Mouse (Mus musculus) heart, adult 2 months (tissue): ENCODE data around the gene Fancg. TPM values are rescaled to one million over a fixed set of nuclear protein-coding genes. Genes with fewer than 3 reads are reported as not detected.
A peak's percentile ranks its signal among the peaks of the same experiment; 100 is the strongest.

Experiments
- DNase-seq, 2 experiments: peaks; one replicate each; pipeline ENCODE4 v3.0.0; 2021
- H3K27ac ChIP-seq: fragments of 200-600 bp; 2 replicates; pipeline ENCODE4 v1.8.1; 2022
- H3K27me3 ChIP-seq: fragments of 200-500 bp; 2 replicates; pipeline ENCODE4 v1.6.1; 2012; ENCODE audit warnings: mild to moderate bottlenecking, low read length, inconsistent platforms, mixed read lengths; ENCODE audit not compliant: control insufficient read depth, insufficient read depth
- H3K36me3 ChIP-seq: fragments of 200-500 bp; 2 replicates; pipeline ENCODE4 v1.6.1; 2012; ENCODE audit warnings: low read length, inconsistent platforms; ENCODE audit not compliant: control insufficient read depth, insufficient read depth
- H3K4me1 ChIP-seq: fragments of 200-500 bp; 2 replicates; pipeline ENCODE4 v1.6.1; 2011; ENCODE audit warnings: low read length; ENCODE audit not compliant: control insufficient read depth, insufficient read depth
- H3K4me3 ChIP-seq: fragments of 200-600 bp; 2 replicates; pipeline ENCODE4 v1.8.1; 2022
- H3K79me2 ChIP-seq: fragments of 200-500 bp; replicated peaks from 2 replicates; pipeline ENCODE4 v1.6.1; 2012; ENCODE audit warnings: mild to moderate bottlenecking, inconsistent platforms, low read length, moderate library complexity, mixed read lengths; ENCODE audit not compliant: control insufficient read depth, insufficient read depth
- H3K9ac ChIP-seq: fragments of 200-500 bp; 2 replicates; pipeline ENCODE4 v1.6.1; 2012; ENCODE audit warnings: low read depth, mild to moderate bottlenecking, control low read depth, inconsistent platforms, low read length, mixed read lengths
- CTCF ChIP-seq: fragments of 200-600 bp; IDR thresholded peaks from 2 replicates; pipeline ENCODE4 v1.8.1; 2022; ENCODE audit warnings: antibody characterized with exemption, mild to moderate bottlenecking, moderate library complexity
- EP300 ChIP-seq: fragments of 200-500 bp; IDR thresholded peaks from 2 replicates; pipeline ENCODE4 v1.6.1; 2011; ENCODE audit warnings: low read depth, low read length, control low read depth; ENCODE audit not compliant: insufficient read depth
- POLR2A ChIP-seq: fragments of 200-500 bp; IDR thresholded peaks from 2 replicates; pipeline ENCODE4 v1.6.1; 2011; ENCODE audit warnings: mild to moderate bottlenecking, low read depth, low read length, control low read depth; ENCODE audit not compliant: insufficient read depth
- WGBS: fragments of 180-500 bp; shearing (Covaris S2); methylation state at CpG from one replicate; pipeline ENCODE4 v1.1.7; 2018; 5-methylcytosine and 5-hydroxymethylcytosine counted together
- intact Hi-C: fragments of 180-260 bp; cut with DNase I; formaldehyde crosslinking; loops from one replicate; pipeline ENCODE4 v1.15.1; 2025
- polyA plus RNA-seq: library from polyadenylated mRNA; depleted of rRNA; stranded (reverse); fragments of >200 nt; gene quantifications from 2 replicates; pipeline ENCODE4 v1.2.3, GENCODE M21; 2012
- total RNA-seq, 2 experiments: library from RNA; stranded (reverse); gene quantifications; 2 replicates each; pipeline ENCODE4 v1.2.3; 2021

Fancg gene
- total and polyA plus RNA-seq, 3 experiments, result 2.8 to 3.9 (median 3.2) TPM

- Histone ChIP-seq H3K4me1 (peaks cover 3% of the 10 kb centered on the region), H3K27me3 (no peaks in the 10 kb centered on the region), H3K4me3 (no peak within 1 kb of the TSS), H3K79me2 (no peaks in the 10 kb centered on the region), H3K9ac (no peak within 1 kb of the TSS), H3K36me3 (no peaks in the 10 kb centered on the region), H3K27ac (no peak within 1 kb of the TSS)
- WGBS, result 89% methylated on average over 4 of the region's 4 CpGs
- intact Hi-C loops, result no loop called here
- DNase-seq, result no peak
- TF ChIP-seq CTCF, result no peak
- TF ChIP-seq POLR2A, result no peak
Observed at GRCm38 (mm10) chr4:42969304-42969703, 41.0 kb downstream of the Fancg start, which contains the start of gene 1700022I11Rik. Gene 1700022I11Rik (plus strand): TSS chr4:42969604.

GRCm38 (mm10) chr4:42965039-42965719 lies 45.1 kb downstream of the Fancg start:
- H3K27ac ChIP-seq, result no peak overlapping the region
- DNase-seq, result peak in 1 of 2 experiments; percentile 36
- H3K4me3 ChIP-seq, result no peak overlapping the region
- peaks cover 3% of the 10 kb centered on the region for H3K4me1 ChIP-seq
- WGBS, result 13% methylated on average over 12 of the region's 12 CpGs
- intact Hi-C loops, result loop anchor here (1.0 kb wide), 1 partner anchor 88 kb away; no protein-coding TSS in a partner anchor
- H3K27me3 ChIP-seq, result no peaks in the 10 kb centered on the region
- H3K9ac ChIP-seq, result no peak overlapping the region
- peak; percentile 91 for TF ChIP-seq CTCF
- TF ChIP-seq POLR2A, result no peak
- H3K36me3 ChIP-seq, result no peaks in the 10 kb centered on the region
- no peaks in the 10 kb centered on the region for H3K79me2 ChIP-seq

GRCm38 (mm10) chr4:42963480-42963879 lies 46.8 kb downstream of the Fancg start:
- Histone ChIP-seq H3K79me2 (no peaks in the 10 kb centered on the region), H3K4me3 (no peak overlapping the region), H3K27me3 (no peaks in the 10 kb centered on the region), H3K36me3 (no peaks in the 10 kb centered on the region), H3K27ac (no peak overlapping the region), H3K4me1 (peaks cover 7% of the 10 kb centered on the region), H3K9ac (no peak overlapping the region)
- intact Hi-C loops, result no loop called here
- 70% methylated on average over 2 of the region's 2 CpGs for WGBS
- TF ChIP-seq POLR2A (no peak), CTCF (peak; percentile 49)
- no peak for DNase-seq

GRCm38 (mm10) chr4:42961592-42961991 lies 48.7 kb downstream of the Fancg start:
- H3K27ac ChIP-seq, result no peak overlapping the region
- H3K4me3 ChIP-seq, result no peak overlapping the region
- TF ChIP-seq CTCF, result peak; percentile 84
- TF ChIP-seq POLR2A, result no peak
- no peak for TF ChIP-seq EP300
- peaks cover 7% of the 10 kb centered on the region for H3K4me1 ChIP-seq
- no peaks in the 10 kb centered on the region for H3K36me3 ChIP-seq
- H3K27me3 ChIP-seq, result no peaks in the 10 kb centered on the region
- intact Hi-C loops, result no loop called here
- H3K9ac ChIP-seq, result no peak overlapping the region
- 22% methylated on average over 4 of the region's 4 CpGs for WGBS
- no peaks in the 10 kb centered on the region for H3K79me2 ChIP-seq
- DNase-seq, result peak; percentile 52 to 73

- peak overlapping the region; percentile 58 for H3K27ac ChIP-seq
- no peak overlapping the region for H3K9ac ChIP-seq
- no peak overlapping the region for H3K4me3 ChIP-seq
- TF ChIP-seq POLR2A (no peak; the same call in none of the 2 replicates), EP300 (no peak), CTCF (no peak)
- H3K27me3 ChIP-seq, result no peaks in the 10 kb centered on the region
- WGBS, result 43% methylated on average over 4 of the region's 4 CpGs
- no peaks in the 10 kb centered on the region for H3K79me2 ChIP-seq
- H3K36me3 ChIP-seq, result no peaks in the 10 kb centered on the region
- intact Hi-C loops, result no loop called here
- peaks cover 4% of the 10 kb centered on the region for H3K4me1 ChIP-seq
- DNase-seq, result no peak
Observed at GRCm38 (mm10) chr4:42959382-42959781, 50.9 kb downstream of the Fancg start.

- peak; percentile 55; the same call in 1 of the 2 replicates for TF ChIP-seq POLR2A
- no peak for TF ChIP-seq CTCF
- peak; percentile 50; the same call in 1 of the 2 replicates for TF ChIP-seq EP300
- no peaks in the 10 kb centered on the region for H3K27me3 ChIP-seq
- no peak overlapping the region for H3K4me3 ChIP-seq
- H3K36me3 ChIP-seq, result no peaks in the 10 kb centered on the region
- DNase-seq, result peak in 1 of 2 experiments; percentile 35
- H3K27ac ChIP-seq, result peak overlapping the region; percentile 66
- H3K79me2 ChIP-seq, result no peaks in the 10 kb centered on the region
- intact Hi-C loops, result no loop called here
- no peak overlapping the region for H3K9ac ChIP-seq
- 36% methylated on average over 8 of the region's 8 CpGs for WGBS
- peaks cover 4% of the 10 kb centered on the region for H3K4me1 ChIP-seq
Observed at GRCm38 (mm10) chr4:42958942-42959341, 51.4 kb downstream of the Fancg start.
